Mouse (Mus musculus): ENCODE data around the gene Sult5a1.

Gene Sult5a1

GRCm38 (mm10) chr8:123103285-123103684 is 54.8 kb downstream of the Sult5a1 start:
- intact Hi-C loops (cut with DNase I): loop anchor here (5.0 kb wide), 1 partner anchor 196 kb away; no protein-coding TSS in a partner anchor

GRCm38 (mm10) chr8:123102855-123103254 is 55.3 kb downstream of the Sult5a1 start:
- intact Hi-C loops (cut with DNase I): loop anchor here (5.0 kb wide), 1 partner anchor 196 kb away; no protein-coding TSS in a partner anchor

- intact Hi-C loops (cut with DNase I): loop anchor here (5.0 kb wide), 1 partner anchor 195 kb away; no protein-coding TSS in a partner anchor
These were observed 56.1 kb downstream of the Sult5a1 start, which contains the start of gene Rpl13 for GRCm38 (mm10) chr8:123101735-123102685. Gene Rpl13, plus strand, starts transcription at chr8:123102350.

GRCm38 (mm10) chr8:123101244-123101643 is 56.9 kb downstream of the Sult5a1 start:
- intact Hi-C loops (cut with DNase I): loop anchor here (5.0 kb wide), 1 partner anchor 194 kb away; no protein-coding TSS in a partner anchor

- intact Hi-C loops (cut with DNase I): loop anchor here (5.0 kb wide), 1 partner anchor 193 kb away; no protein-coding TSS in a partner anchor
These were observed 57.8 kb downstream of the Sult5a1 start for GRCm38 (mm10) chr8:123100288-123100687.

GRCm38 (mm10) chr8:123097786-123098584 is 60.1 kb downstream of the Sult5a1 start:
- intact Hi-C loops (cut with DNase I): no loop called here

- intact Hi-C loops (cut with DNase I): no loop called here
These were observed 60.9 kb downstream of the Sult5a1 start for GRCm38 (mm10) chr8:123097216-123097615.

Small RNAs within 50 kb of the gene (microRNA-seq; reads per million reads assigned to microRNA genes)
- gene Mir7079 (0 reads per million in 2 experiments), gene Mir7080 (1.8 to 4.6 reads per million in 2 experiments)
